Mouse (Mus musculus) Muller cell, postnatal 12 days (primary cell): ENCODE measurements around the gene Ccer2.

ENCODE experiments used
- DNase-seq: peaks from one replicate; pipeline ENCODE4 v3.0.0-alpha.2; 2015; ENCODE audit errors: inconsistent ontology term

Ccer2 gene

DNA sequence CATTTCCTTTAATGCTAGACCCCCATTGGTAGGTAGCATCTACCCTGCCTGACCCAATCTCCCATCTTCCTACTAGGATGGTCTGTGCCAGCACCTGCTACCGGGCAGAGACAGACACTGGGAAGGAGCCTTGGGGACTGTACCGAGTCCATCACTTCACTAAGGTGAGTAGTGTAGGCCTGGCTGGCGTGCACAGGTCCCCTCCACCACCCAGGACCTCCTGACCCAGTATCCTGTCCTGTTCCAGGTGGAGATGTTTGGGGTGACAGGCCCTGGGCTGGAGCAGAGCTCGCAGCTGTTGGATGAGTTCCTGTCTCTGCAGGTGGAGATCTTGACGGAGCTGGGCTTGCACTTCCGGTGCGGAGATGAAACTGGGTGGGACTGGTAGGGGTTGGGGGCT lies 6.0 kb upstream of the Ccer2 start:
- DNase-seq: no peak

DNA sequence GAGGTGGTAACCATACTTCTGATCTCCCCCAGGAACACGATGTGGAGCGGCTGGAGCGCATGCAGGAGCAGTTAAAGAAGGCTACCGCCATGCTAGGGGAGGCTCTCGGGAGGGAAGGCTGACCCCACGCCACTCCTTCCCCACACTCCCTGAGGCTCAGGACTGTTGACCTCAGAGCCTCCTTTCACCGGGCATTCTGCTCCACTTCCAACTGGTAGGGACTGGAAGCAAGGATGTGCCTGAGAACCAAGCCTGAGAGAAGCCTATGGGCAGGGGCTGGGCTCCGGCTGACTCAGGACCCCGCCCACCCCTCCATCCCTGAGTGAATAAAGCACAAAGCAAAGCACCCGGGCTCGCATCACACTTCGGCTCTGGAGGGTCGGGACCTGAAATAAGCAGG lies 2.6 kb downstream of the Ccer2 start:
- DNase-seq: no peak

DNA sequence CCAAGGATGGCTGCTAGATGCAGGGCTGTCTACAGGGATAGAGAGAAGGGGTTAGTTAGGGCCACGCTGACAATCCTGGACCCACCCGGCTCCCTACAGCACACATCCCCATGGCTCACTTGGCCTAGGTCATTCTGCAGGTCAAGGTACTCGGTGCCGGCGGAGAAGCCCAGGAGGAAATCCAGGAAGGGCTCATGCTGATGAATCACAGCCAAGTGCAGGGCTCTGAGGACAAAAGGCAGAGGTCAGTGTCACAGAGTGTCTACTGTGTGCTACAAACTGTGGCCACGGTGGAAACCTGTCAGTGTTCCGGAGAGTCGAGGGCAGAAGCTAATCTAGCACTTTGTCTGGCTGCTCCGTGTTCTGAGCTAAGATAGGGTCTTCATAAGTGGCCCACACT lies 5.9 kb downstream of the Ccer2 start:
- no peak for DNase-seq

DNA sequence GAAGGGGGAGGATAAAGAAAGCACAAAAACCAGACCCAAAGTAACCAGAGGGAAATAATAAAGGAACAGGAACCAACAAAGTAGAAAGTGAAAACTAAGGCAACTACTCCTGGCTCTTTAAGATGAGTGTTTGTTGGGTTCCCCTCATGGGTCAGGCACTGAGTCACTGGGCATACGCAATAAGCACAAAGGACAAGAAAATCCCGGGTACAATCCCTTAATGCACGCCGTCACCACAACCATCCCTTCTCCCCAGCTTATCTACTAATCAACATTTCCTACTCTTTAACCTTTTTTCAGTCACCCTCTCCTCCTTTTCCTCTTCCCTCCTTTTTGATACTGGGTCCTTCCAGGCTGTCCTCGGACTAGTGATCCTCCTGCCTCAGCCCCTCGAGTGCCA lies 9.2 kb downstream of the Ccer2 start:
- no peak for DNase-seq

DNA sequence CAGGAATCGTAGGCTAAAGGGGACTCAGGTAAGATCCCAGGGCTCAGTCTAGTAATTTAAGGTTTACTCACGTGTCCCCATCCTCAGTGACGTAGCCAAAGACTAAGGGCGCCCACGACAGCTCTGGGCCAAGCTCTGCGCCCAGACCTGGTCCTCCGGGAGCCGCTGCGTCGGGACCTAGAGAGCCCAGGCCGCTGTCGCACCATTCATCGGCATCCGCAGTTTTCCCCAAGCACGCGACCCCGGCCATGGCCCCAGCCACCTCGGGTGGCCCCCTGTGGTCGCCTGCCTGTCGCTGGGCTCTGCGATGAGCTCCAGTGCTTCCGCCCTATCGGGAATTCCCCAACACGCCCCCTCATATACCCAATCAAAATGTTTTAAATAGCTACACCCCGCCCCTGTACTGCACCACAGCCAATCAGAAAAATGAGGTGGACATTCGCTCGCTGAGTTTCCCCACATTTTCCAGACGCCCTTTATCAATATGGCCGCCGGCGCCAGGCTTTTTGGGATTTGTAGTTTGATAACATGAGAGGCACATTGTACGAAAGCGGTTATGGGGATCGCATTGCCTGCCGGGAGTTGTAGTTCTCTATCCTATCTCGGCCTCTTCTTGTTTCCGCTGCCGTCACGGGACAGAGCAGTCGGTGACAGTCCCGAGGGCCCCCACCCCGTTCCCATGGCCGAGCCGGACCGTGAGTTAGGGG lies 10.4 kb downstream of the Ccer2 start, which contains the start of gene Sirt2:
Sirt2 (plus strand) TSS at position 563 of the 707 bp plus-strand sequence.
- DNase-seq: peak; percentile 98

DNA sequence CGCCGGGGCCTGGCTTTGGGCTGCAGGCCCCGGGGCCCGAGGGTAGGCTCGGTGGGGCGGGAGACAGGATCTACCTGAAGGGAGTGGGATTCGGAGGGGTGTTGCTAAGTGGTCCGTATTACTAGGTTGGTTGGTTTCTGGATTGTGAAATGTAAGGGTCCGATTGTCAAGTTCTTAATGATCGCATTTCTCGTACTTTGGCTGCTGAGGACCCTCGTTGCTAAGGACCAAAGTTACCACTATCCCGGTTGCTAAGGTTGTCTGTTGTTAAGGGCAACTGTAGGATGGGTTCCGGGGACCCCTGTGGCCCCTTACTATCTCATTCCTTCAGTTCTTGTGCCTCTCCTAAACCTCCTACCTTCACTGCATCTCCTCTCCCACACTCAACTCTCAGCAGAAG lies 10.9 kb downstream of the Ccer2 start:
- DNase-seq: peak; percentile 30

DNA sequence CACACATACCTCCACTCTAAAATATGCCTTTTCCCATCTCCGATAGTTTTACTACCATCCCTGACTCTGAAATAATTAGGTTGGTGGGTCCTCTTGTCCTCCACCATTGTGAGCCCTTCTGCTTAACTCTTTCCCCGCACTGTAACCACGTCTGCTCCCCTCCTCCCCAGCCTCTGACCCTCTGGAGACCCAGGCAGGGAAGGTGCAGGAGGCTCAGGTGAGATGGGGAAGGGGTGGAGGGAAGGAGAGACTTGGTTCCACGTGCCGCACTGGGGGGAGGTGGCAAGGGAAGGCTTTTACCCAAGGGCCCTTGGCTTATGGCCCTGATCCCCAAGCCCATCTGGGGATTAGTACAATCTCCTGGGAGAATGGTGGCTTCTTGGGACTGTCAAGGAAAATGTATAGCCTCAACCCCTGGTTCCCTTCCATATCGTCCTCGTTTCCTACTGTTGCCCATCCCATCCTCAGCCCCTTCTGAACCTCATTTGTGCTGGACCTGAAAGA lies 11.5 kb downstream of the Ccer2 start, which contains the start of gene Nfkbib:
Nfkbib (minus strand) TSS at position 51 of the 504 bp plus-strand sequence.
- no peak for DNase-seq

DNA sequence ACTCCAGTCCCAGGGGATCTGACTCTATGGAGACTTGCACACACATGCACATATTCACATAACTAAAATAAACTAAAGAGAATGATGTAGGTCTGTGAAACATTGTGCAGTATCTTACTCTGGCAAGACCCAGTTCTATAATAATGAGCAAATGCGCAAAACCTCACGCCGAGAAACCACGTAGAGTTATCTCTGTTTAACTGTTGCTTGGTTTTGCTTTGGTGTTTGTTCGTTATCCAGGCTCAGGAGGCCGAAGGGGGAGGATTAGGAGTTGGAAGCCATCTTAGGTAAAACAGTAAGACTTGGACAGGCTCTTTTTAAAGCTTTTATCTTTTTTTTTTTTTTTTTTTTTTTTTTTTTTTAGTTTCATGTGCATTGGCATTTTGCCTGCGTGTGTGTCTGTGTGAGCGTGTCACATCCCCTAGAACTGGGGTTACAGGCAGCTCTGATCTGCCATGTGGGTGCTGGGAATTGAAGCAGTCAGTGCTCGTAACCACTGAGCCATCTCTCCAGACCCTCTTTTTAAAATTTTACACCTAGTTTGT lies 13.5 kb downstream of the Ccer2 start:
- DNase-seq: no peak

DNA sequence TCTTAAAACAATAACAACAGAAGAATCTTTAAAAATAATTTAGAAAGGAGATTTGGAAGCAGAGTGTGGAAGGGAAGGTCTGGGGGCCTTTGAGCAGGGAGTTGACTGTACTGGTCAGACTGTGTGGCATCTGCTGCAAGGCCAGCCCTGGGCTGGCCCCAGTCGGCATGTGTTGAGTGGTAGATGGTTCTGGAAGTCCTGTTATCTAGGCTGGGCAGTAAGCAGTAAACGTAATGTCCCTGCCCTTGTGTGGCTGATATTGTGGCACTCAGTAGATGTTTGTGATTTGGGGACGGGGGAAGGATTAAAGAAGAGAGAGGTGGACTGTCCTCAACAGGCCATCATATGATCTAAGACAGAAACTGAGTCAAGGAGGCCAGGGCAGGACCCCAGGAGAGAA lies 14.3 kb downstream of the Ccer2 start:
- DNase-seq: no peak

DNA sequence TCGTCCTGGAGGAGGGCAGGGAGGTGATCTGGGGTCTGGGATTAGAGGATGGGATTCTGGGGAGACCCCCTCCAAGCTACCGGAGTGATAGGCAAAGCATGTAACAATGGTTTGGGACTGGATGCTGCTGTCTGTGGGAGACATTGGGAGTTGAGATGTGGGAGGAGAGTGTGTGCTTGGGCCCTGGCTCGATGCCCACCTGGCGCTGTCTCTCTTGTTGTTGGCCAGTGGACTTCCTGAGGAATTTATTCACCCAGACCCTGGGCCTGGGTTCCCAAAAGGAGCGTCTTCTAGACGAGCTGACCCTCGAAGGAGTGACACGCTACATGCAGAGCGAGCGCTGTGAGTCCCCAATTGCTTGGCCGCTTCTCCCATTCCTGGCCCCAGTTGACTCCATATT lies 15.9 kb downstream of the Ccer2 start:
- peak; percentile 22 for DNase-seq

DNA sequence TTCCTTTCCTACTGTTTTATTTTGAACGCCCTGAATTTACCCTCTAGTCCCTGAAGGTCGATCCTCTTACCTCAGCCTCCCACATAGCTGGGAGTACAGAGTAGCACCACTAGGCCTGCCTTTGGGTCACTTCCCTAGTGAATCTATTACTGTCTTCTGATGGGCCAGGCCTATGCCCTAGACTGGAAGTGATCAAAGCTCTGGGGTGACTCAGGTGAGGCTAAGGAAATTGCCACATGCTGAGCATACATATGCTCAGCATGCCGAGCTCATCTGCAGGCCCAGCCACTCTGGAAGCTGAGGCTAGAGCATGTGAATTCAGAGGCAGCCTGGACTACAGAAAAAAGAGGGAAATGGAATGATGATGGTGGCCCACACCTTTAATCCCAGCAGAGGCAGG lies 17.2 kb downstream of the Ccer2 start:
- no peak for DNase-seq

DNA sequence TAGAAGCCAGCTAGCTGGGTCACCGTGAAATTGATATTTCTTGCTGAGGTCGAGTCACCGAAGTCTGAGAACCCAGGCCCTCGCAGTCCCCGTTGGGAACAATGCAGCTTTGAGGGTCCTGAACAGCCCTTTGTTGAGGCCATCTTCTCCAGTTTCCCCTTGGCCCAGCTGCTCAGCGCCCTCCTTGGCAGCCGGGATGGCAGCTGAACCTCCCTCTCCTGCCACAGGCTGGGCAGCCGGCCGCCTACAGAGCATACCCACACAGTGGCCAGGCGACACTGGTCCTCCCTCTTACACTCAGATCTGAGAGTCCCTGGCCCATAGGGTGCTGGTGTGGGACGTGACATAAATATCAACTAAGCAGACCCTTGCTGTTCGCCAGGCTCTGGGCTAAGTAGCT lies 18.2 kb downstream of the Ccer2 start:
- DNase-seq: peak; percentile 21

DNA sequence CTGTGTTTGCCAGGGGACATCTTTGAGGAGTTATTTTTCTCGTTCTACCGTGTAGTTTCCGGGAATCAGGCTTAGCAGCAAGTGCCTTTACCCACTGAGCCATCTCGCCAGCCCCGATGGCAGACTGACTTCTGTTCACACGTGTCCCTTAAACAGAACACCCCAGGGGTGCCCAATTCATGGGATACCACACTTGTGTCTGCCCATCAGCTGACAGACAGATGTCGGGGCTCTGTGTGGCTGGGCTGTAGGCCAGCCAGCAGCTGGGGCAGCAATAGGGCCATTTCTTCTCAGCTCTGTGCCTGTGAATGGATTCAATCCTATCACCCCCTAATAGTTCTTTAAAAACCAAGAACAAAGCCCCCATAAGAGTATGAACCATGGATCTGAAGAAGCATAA lies 19.2 kb downstream of the Ccer2 start:
- no peak for DNase-seq

DNA sequence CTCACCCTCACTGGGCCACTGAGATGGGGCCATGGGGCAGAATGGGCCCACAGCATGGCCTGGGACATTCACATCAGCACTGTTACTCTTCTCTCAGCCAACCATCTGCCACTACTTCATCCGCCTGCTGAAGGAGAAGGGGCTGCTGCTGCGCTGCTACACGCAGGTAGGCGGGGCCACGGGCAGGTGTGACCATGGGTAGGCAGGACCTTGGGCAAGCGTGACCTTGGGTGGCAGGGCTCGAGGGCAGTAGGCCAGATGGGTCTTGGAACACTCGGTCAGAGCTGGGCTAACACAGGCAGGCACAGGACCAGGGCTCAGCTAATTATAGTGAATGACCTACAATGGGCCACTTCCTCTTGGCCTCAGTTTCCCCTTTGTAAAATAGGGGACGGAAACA lies 22.9 kb downstream of the Ccer2 start:
- no peak for DNase-seq

DNA sequence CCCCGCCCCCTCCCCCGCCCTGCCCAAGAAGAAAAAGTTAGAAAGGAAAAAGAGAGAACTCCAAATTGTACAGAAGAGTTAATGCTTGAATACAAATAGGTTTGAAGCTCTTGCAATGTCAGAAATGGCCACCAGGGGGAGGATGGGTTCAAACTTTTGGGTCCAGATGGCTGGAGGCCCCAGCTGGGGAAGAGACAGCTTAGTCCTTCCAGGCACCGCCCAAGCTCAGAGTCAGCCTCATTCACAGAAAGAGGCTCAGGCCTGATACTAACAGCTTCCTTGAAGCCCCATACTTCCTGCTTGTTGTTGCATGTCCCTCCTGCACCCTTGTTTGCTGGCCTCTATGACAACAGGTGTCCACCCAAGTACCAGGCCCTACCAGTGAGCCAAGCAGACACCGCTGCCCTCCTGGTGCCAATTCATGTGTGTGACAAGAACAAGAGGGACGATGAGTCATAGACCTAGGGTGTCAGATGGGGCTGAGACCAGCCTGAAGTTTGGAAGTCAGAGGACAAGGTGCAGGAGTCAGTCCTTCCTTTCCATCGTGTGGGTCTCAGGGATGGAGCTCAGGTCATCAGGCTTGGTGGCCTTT lies 24.2 kb downstream of the Ccer2 start:
- peak; percentile 87 for DNase-seq

DNA sequence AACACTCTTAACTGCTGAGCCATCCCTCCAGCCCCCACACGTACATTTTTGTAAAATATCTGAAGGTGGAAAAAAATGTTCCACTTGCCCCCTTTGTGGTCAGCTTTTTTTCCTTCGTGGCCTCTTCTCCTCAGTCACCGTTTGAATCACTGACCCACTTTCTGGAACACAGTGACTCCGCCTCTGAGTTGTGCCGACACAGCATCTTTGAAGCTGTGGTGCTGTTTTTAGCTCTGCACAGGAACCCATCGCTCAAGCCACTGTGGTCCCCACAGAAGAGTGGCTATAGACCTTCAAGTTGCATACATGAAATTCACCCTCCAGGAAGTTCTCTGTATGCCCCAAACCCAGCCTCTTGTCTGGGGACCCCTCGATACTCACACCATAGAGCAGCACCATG lies 24.9 kb downstream of the Ccer2 start:
- no peak for DNase-seq

DNA sequence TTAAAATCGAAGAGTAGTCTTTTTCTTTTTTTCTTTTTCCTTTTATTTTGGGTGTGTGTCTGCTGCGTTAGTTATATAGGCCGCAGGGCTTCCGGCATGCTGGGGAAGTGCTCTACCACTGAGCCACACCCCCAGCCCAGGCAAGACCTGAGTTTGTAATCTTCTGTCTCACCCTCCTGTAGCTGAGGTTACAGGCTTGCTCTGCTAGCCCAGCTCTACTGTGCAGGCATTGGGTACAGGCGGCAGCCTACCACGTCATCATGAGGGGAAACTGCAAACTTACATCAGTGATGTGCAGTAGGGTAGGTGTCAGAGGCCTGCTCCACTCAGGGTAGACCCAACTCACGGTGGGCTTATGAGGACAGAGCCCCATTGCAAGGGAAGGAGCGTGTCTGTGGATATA lies 25.3 kb downstream of the Ccer2 start:
- no peak for DNase-seq

DNA sequence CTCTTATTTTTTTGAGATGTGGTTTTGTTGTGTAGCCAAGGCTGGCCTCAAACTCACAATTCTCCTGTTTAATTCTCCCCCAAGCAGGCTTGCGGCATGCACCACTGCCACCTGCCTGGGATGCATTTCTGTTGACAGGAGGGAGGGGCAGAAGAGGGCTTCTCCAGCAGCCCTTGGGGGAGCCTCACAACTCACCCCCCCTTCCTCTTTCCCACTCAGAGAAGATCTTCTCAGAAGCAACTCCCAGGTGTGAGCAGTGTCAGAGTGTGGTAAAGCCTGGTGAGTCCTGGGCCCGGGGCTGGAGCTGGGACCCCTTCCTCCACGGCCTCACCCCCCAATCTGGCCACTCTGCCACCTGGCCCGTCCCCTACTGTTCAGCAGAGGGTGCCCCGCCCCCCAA lies 29.2 kb downstream of the Ccer2 start:
- DNase-seq: no peak

DNA sequence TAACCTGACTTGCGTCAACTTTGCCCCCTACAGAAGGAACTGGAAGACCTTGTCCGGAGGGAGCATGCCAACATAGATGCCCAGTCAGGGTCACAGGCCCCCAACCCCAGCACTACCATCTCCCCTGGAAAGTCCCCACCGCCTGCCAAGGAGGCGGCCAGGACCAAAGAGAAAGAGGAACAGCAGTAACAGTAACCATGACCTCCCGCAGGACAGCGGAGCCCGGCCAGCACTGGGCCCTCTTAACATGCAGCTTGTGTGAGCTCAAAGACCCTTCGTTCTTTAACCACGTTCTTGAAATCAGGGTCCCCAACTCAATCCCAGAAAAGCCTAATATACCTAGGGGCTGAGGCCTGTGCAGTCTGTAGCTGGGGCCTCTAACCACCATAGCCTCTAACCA lies 31.9 kb downstream of the Ccer2 start:
- no peak for DNase-seq

DNA sequence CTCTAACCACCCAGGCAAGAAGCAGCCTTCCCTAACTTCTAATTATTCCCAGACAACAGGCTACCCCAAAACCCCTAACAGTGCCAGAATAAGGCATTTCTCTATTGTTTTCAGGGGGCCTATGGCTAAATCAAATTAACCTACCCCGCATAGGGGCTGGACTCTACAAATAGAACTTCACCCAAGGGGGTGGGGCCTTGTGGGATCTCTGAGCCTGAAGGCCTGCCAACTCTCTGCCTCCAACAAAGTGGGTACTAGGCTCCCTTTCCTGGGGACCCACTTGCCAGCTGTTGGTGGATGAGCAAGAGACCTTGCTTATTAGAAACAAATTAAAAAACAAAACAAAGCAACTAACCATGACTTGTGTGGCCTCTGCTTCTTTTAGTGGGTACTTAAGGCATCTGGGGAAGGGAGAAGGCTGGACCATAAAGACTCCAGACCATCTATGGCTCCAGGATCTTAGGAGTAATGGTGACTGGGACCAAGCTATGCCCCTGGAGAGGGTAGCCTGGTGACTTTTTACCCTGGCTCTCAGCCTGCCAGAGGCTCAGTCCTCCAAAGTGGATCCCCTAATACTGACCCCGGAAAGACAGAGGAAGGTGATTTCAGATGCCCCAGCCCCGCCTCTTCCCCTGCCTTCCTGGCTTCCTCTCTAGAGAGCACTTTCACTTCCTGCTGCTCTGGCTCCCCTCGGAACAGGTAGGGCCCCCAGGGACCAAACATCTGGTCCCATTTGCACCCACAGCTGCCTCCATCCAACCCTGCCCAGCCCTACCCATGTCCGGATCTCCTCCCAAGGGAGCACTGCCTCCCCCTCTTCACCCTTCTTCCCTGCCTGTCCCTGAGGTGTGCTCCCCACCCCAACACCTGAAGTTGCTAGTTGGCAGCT lies 32.6 kb downstream of the Ccer2 start, which contains the start of gene Rinl:
Rinl (plus strand) TSS at position 663 of the 889 bp plus-strand sequence.
- no peak for DNase-seq

DNA sequence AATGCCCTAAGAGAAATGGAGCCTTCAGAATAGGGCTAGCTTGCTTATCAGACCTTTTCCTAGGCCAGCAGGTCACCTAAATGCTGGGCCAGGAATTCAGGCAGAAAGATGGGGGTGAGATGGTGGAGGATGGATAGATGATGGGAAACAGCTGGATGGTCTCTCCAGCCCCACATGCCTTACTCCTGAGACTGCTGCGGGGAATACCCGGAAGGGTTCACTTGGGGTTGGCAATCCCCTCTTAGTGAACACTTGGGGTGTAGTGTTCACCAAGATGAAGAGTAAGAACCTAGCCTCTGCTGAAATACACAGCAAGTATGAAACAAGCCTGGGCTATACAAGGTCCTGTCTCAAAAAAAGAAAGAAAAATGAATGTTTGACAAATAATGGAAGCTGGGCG lies 33.3 kb downstream of the Ccer2 start:
- no peak for DNase-seq
